Mouse (Mus musculus) layer of hippocampus, adult 11-12 months (tissue): Measurements from ENCODE around the gene Gm7995.
"Not testable (repeated sequence)": the region's sequence is repeated elsewhere in the genome, so short reads cannot be mapped to it uniquely, and the experiment has no call there.

Source experiments
- DNase-seq: peaks from one replicate; pipeline ENCODE4 v3.0.0; 2022; ENCODE audit warnings: low spot score

The Gm7995 gene

GRCm38 (mm10) chr14:42309910-42310309 lies at the start of gene Gm7995:
Gene Gm7995 (plus strand): TSS chr14:42310210.
- not testable (repeated sequence) for DNase-seq

DNA sequence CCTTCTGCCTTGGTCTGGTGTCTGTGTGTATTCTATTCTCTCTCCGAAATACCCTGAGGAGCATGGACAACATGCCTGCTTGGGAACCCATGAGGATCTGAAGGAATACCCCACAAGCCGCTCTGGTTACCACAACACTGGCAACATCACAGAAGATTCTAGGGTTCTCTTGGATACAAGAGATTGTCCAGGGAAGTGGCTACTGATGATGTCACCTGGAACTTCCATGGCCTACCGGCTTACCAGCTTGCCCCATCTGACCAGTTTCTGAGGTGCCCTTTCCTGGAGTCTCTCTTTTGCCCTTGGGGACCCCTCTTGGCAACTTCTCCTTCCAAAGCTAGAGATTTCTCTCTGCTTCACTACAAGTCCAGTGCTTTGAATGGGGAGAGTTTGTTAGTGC lies 12.8 kb upstream of the Gm7995 start, which contains the start of gene Gm9611:
Gene Gm9611 (minus strand): TSS at position 101 of the 400 bp plus-strand sequence.
- DNase-seq: not testable (repeated sequence)
